Mouse (Mus musculus) ES-Bruce4 (cell line): ENCODE results near the gene Glb1l2.

Experiments used
- CTCF ChIP-seq: IDR thresholded peaks from one replicate; pipeline ENCODE4 v1.8.1; 2011; ENCODE audit warnings: low read depth, low read length
- EP300 ChIP-seq: IDR thresholded peaks from 2 replicates; pipeline ENCODE4 v1.6.1; 2011; ENCODE audit warnings: low read depth, low read length; ENCODE audit not compliant: insufficient read depth
- POLR2A ChIP-seq: IDR thresholded peaks from one replicate; pipeline ENCODE4 v1.8.1; 2011; ENCODE audit warnings: low read length; ENCODE audit not compliant: insufficient read depth

DNA sequence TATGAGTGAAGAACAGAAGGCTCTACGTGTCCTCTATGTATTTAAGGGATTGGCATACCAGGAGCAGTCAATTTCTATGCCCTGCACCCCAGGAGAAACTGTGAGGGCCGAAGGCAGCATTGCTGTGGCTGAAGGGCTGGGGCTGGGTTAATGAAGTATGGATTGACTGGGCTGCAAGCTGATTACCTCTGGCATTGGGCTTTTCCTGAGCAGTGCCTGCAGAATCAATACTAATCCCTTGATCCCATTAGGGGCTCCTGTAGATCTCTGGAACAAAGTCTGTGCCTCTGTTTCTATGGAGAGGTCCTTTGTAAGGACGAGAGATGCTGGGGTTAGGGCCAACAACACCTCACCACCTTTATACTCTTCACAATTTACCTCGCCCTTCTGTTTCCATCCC lies 59.1 kb downstream of the Glb1l2 start:
- no peak for TF ChIP-seq EP300
- no peak for TF ChIP-seq CTCF
- no peak for TF ChIP-seq POLR2A
